Mouse (Mus musculus) small intestine, adult 2 months (tissue): ENCODE results near the gene Myoz2. TPM values are rescaled to one million over a fixed set of nuclear protein-coding genes. Genes with fewer than 3 reads are reported as not detected.

ENCODE experiments used
- H3K27ac ChIP-seq: fragments of 200-500 bp; 2 replicates; pipeline ENCODE4 v1.5.1; 2012; ENCODE audit warnings: low read depth, low read length, control low read depth, inconsistent platforms; ENCODE audit not compliant: insufficient read depth
- H3K27me3 ChIP-seq: fragments of 200-500 bp; 2 replicates; pipeline ENCODE4 v1.6.1; 2012; ENCODE audit warnings: mild to moderate bottlenecking, moderate library complexity, low read length, inconsistent platforms; ENCODE audit not compliant: control insufficient read depth, insufficient read depth
- H3K36me3 ChIP-seq: fragments of 200-500 bp; 2 replicates; pipeline ENCODE4 v1.6.1; 2012; ENCODE audit warnings: mild to moderate bottlenecking, low read length, control low read depth, inconsistent platforms; ENCODE audit not compliant: control insufficient read depth, insufficient read depth
- H3K4me1 ChIP-seq: fragments of 200-500 bp; 2 replicates; pipeline ENCODE4 v1.6.1; 2012; ENCODE audit warnings: low read length, inconsistent platforms, mixed read lengths; ENCODE audit not compliant: control insufficient read depth, insufficient read depth, insufficient read length
- H3K4me3 ChIP-seq: fragments of 200-500 bp; 2 replicates; pipeline ENCODE4 v1.5.1; 2012; ENCODE audit warnings: low read depth, mild to moderate bottlenecking, control low read depth, inconsistent platforms, low read length, moderate library complexity
- CTCF ChIP-seq: fragments of 200-500 bp; IDR thresholded peaks from 2 replicates; pipeline ENCODE4 v1.5.1; 2012; ENCODE audit warnings: low read depth, mild to moderate bottlenecking, control low read depth, inconsistent platforms, low read length, moderate library complexity, mixed read lengths; ENCODE audit not compliant: insufficient replicate concordance, insufficient read length; ENCODE audit errors: extremely low read depth
- POLR2A ChIP-seq: fragments of 200-500 bp; IDR thresholded peaks from 2 replicates; pipeline ENCODE4 v1.6.1; 2012; ENCODE audit warnings: low read depth, mild to moderate bottlenecking, control low read depth, inconsistent platforms, low read length, moderate library complexity
- WGBS: fragments of 180-500 bp; shearing (Covaris S2); methylation state at CpG from one replicate; pipeline ENCODE4 v1.1.7; 2018; 5-methylcytosine and 5-hydroxymethylcytosine counted together
- polyA plus RNA-seq: library from polyadenylated mRNA; depleted of rRNA; stranded (reverse); fragments of >200 nt; gene quantifications from 2 replicates; pipeline ENCODE4 v1.2.3, GENCODE M21; 2012; rRNA removed

The Myoz2 gene
- polyA plus RNA-seq, 1 experiment, result not detected

DNA sequence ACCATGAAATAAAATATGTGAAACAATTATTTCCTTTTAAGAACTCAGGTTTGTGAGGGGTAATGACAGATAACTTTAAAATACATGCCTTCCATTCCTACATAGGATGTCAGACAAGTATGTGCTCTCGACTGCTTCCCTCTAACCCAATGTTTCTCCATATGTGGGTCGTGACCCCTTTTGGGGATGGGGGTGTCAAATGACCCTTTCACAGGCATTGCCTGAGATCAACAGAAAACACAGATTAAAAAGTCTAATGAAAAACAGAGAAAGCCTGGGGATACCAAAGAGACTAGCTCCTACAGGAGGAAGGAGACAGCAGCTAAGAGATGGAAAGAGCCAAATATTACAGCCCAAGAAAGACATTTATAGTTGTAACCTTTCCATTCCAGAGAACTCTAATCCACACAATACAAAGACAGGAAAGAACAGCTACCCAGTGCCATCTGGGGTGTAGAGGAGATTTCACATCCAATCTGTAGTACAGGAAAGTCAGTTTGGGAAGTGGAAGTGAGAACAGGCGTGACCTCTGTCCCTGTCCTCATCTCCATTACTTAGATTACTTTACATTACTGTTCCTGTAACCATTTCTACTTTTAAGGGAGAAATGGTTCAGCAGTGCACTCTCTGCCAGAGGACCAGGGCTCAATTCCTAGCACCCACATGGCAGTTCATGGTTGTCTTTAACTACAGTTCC is 62.5 kb downstream of the Myoz2 start:
- peaks cover 12% of the 10 kb centered on the region for H3K36me3 ChIP-seq
- H3K4me1 ChIP-seq, result no peaks in the 10 kb centered on the region
- no peak overlapping the region for H3K4me3 ChIP-seq
- 86% methylated on average over 3 of the region's 3 CpGs for WGBS
- no peaks in the 10 kb centered on the region; the same call in 1 of the 2 replicates for H3K27me3 ChIP-seq
- TF ChIP-seq CTCF (no peak), POLR2A (no peak)
- no peak overlapping the region for H3K27ac ChIP-seq

DNA sequence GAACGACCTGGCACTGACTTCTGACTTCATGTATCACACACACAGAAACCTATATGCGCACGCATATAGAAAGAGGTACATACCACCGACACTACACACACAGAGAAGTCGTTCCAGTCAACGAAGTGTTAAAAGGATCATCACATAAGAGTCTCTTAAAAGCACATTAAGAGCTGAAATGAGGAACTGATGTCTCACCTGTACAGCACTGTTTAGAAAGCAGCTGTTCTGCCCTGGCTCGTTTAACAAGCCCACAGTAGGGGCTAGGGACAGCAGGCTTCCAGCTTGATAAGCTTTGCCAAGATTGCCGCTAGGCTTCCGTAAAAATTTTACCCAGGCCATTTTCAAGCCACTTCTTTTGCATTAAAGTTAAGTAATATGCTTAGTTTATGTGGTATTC is 66.4 kb downstream of the Myoz2 start:
- H3K4me3 ChIP-seq, result no peak overlapping the region
- no peaks in the 10 kb centered on the region for H3K27me3 ChIP-seq
- 91% methylated on average over 9 of the region's 9 CpGs for WGBS
- TF ChIP-seq CTCF (no peak), POLR2A (no peak)
- H3K27ac ChIP-seq, result no peak overlapping the region
- peaks cover 17% of the 10 kb centered on the region for H3K36me3 ChIP-seq
- H3K4me1 ChIP-seq, result no peaks in the 10 kb centered on the region

DNA sequence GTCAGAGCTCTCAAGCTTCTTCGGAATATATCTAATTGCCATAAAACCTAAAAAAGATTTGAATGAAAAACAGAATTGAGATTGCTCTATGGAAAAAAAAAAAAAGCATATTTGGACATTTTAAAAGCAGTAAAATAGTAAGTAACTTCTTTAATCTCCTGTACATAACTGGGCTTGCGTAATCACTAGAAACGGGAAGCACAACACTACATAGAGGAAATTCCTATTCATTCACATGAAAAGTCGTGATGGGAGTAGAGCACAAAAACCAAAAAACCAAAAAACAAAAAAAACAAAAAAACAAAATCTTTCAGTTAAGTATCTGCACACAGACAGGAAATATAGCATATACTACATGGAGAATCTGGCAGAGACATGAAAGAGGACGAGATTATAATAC is 70.5 kb downstream of the Myoz2 start:
- no peaks in the 10 kb centered on the region for H3K4me1 ChIP-seq
- peaks cover 31% of the 10 kb centered on the region for H3K36me3 ChIP-seq
- TF ChIP-seq CTCF (no peak), POLR2A (no peak)
- no peak overlapping the region for H3K4me3 ChIP-seq
- H3K27ac ChIP-seq, result no peak overlapping the region
- H3K27me3 ChIP-seq, result no peaks in the 10 kb centered on the region
- 77% methylated on average over 5 of the region's 5 CpGs for WGBS

Other genes with a start within 250 kb of the Myoz2 start
- gene Fabp2, start 139.9 kb downstream of the Myoz2 start, polyA plus RNA-seq, result 26.2 and 215 TPM in 2 replicates
- not detected in 2 replicates for gene Gm10959, start 115.7 kb downstream of the Myoz2 start, polyA plus RNA-seq
- 13.5 and 24.4 TPM in 2 replicates for gene 1810037I17Rik, start 110.8 kb downstream of the Myoz2 start, polyA plus RNA-seq
- 0.70 and 1.3 TPM in 2 replicates for gene Usp53, start 50.5 kb downstream of the Myoz2 start, polyA plus RNA-seq
- gene Synpo2, start 201.1 kb upstream of the Myoz2 start, polyA plus RNA-seq, result 7.6 and 7.9 TPM in 2 replicates
- gene Sec24d, start 232.4 kb upstream of the Myoz2 start, polyA plus RNA-seq, result 129 and 227 TPM in 2 replicates